In genomic region chr2:156839319-156840191, GRCm38 (mm10) we compare ENCODE assay signal across 8 mouse cellular contexts. TPM values are rescaled to one million over a fixed set of nuclear protein-coding genes. Genes with fewer than 3 reads are reported as not detected.
DNase-seq lines count a peak whose midpoint lies in the region; ATAC-seq lines count a peak whose summit lies in the region.

Gene Tgif2 (plus strand): TSS chr2:156840007.

- H3K27ac ChIP-seq in heart, embryonic 10.5 days: peak within 1 kb of the TSS; percentile 93

- WGBS in heart, embryonic 10.5 days: 1% methylated on average over 61 of the region's 61 CpGs

- H3K4me1 ChIP-seq in heart, embryonic 10.5 days: peaks cover 50% of the 10 kb centered on the region

- H3K9me3 ChIP-seq in heart, embryonic 10.5 days: no peaks in the 10 kb centered on the region

- peaks cover 40% of the 10 kb centered on the region for H3K36me3 ChIP-seq in heart, embryonic 10.5 days

- no peaks in the 10 kb centered on the region for H3K27me3 ChIP-seq in heart, embryonic 10.5 days (ENCODE audit: insufficient read depth, poor library complexity, severe bottlenecking)

- peak; percentile 27 to 46 for DNase-seq in cerebellum, postnatal 14 days
- DNase-seq in cerebellum, adult 9-11 months: no peak
- DNase-seq in heart, embryonic 10.5 days (ENCODE audit: low spot score): peak; percentile 98
- peak; percentile 34 to 35 for DNase-seq in kidney, adult 8-10 months
- peak; percentile 92 for DNase-seq in lung, postnatal 10 days
- peak; percentile 81 for DNase-seq in ovary, postnatal 36 days (ENCODE audit: low spot score)
- peak; percentile 96 for DNase-seq in yolk sac, embryonic 10.5 days (ENCODE audit: low spot score)

- H3K4me3 ChIP-seq in heart, embryonic 10.5 days: peak within 1 kb of the TSS; percentile 78

- peak; percentile 74 for ATAC-seq in common myeloid progenitor, adult 5-6 weeks (replicated peaks; ENCODE audit: low read depth, poor library complexity, severe bottlenecking)

RNA-seq across cellular contexts. Expression of gene Tgif2, which starts in this region (rescaled TPM):
- 15.6 and 18.6 TPM in 2 replicates for total RNA-seq in common myeloid progenitor, adult 5-6 weeks (2017)
- polyA plus RNA-seq in heart, embryonic 10.5 days (2016; fragmentation: Nextera tagmentation; extraction: Ambion mirVana): 48.4 and 62.3 TPM in 2 replicates
